Mouse (Mus musculus) cerebellum, adult 2 months (tissue): ENCODE results near the gene Ccdc62. TPM values are rescaled to one million over a fixed set of nuclear protein-coding genes. Genes with fewer than 3 reads are reported as not detected.

Source experiments
- DNase-seq, 2 experiments: peaks; one replicate each; pipeline ENCODE4 v3.0.0; 2021
- H3K27ac ChIP-seq: fragments of 200-500 bp; 2 replicates; pipeline ENCODE4 v1.5.1; 2012; ENCODE audit warnings: low read length, control low read depth, inconsistent platforms; ENCODE audit not compliant: insufficient read depth
- H3K27me3 ChIP-seq: fragments of 200-500 bp; 2 replicates; pipeline ENCODE4 v1.6.1; 2012; ENCODE audit warnings: inconsistent platforms, mild to moderate bottlenecking, low read length, moderate library complexity; ENCODE audit not compliant: control insufficient read depth, insufficient read depth
- H3K4me1 ChIP-seq: fragments of 200-500 bp; 2 replicates; pipeline ENCODE4 v1.6.1; 2011; ENCODE audit warnings: low read length; ENCODE audit not compliant: control insufficient read depth, insufficient read depth
- H3K4me3 ChIP-seq: fragments of 200-500 bp; replicated peaks from 2 replicates; pipeline ENCODE3; 2011; ENCODE audit warnings: mild to moderate bottlenecking, low read depth, low read length, control low read depth; ENCODE audit not compliant: insufficient read depth
- CTCF ChIP-seq: fragments of 200-500 bp; IDR thresholded peaks from 2 replicates; pipeline ENCODE4 v1.5.1; 2011; ENCODE audit warnings: low read depth, mild to moderate bottlenecking, control low read depth, low read length, moderate library complexity, borderline replicate concordance; ENCODE audit not compliant: insufficient read depth
- POLR2A ChIP-seq: fragments of 200-500 bp; IDR thresholded peaks from 2 replicates; pipeline ENCODE4 v1.6.1; 2011; ENCODE audit warnings: low read length, control low read depth, borderline replicate concordance; ENCODE audit not compliant: insufficient read depth
- WGBS: fragments of 180-500 bp; shearing (Covaris S2); methylation state at CpG from one replicate; pipeline ENCODE4 v1.1.7; 2018; 5-methylcytosine and 5-hydroxymethylcytosine counted together
- polyA plus RNA-seq: library from polyadenylated mRNA; depleted of rRNA; stranded (reverse); fragments of >200 nt; gene quantifications from 2 replicates; pipeline ENCODE4 v1.2.3, GENCODE M21; 2012

Gene Ccdc62
- polyA plus RNA-seq, 1 experiment, result 5.8 TPM

GRCm38 (mm10) chr5:124002876-124003275 lies 72.4 kb downstream of the Ccdc62 start:
- H3K4me3 ChIP-seq, result no peak overlapping the region
- 64% methylated on average over 2 of the region's 2 CpGs for WGBS
- peaks cover 48% of the 10 kb centered on the region for H3K4me1 ChIP-seq
- no peaks in the 10 kb centered on the region for H3K27me3 ChIP-seq
- no peak for TF ChIP-seq POLR2A
- TF ChIP-seq CTCF, result no peak
- DNase-seq, result peak in 1 of 2 experiments; percentile 55
- no peak overlapping the region for H3K27ac ChIP-seq

GRCm38 (mm10) chr5:124003375-124003774 lies 72.9 kb downstream of the Ccdc62 start:
- H3K27ac ChIP-seq, result no peak overlapping the region
- WGBS, result 19% methylated on average over 4 of the region's 4 CpGs
- TF ChIP-seq POLR2A (no peak), CTCF (no peak)
- DNase-seq, result no peak
- H3K4me1 ChIP-seq, result peaks cover 44% of the 10 kb centered on the region
- H3K4me3 ChIP-seq, result no peak overlapping the region
- H3K27me3 ChIP-seq, result no peaks in the 10 kb centered on the region

- peak in 1 of 2 experiments; percentile 53 for DNase-seq
- no peak overlapping the region for H3K27ac ChIP-seq
- TF ChIP-seq CTCF (no peak), POLR2A (no peak)
- peaks cover 39% of the 10 kb centered on the region for H3K4me1 ChIP-seq
- WGBS, result 53% methylated on average over 17 of the region's 17 CpGs
- H3K27me3 ChIP-seq, result no peaks in the 10 kb centered on the region
- no peak overlapping the region for H3K4me3 ChIP-seq
Measured at GRCm38 (mm10) chr5:124004356-124005150, 74.1 kb downstream of the Ccdc62 start.

- 52% methylated on average over 15 of the region's 15 CpGs for WGBS
- Histone ChIP-seq H3K4me3 (no peak overlapping the region), H3K27ac (no peak overlapping the region)
Measured at GRCm38 (mm10) chr5:124005151-124005500, 74.6 kb downstream of the Ccdc62 start.

GRCm38 (mm10) chr5:124005591-124005990 lies 75.1 kb downstream of the Ccdc62 start:
- TF ChIP-seq CTCF (no peak), POLR2A (no peak)
- WGBS, result 46% methylated on average over 11 of the region's 11 CpGs

More at GRCm38 (mm10) chr5:124005151-124005500, 74.6 kb downstream of the Ccdc62 start:
- DNase-seq, result no peak
- Histone ChIP-seq H3K4me1 (peaks cover 39% of the 10 kb centered on the region), H3K27me3 (no peaks in the 10 kb centered on the region)
- TF ChIP-seq POLR2A, result no peak
- no peak for TF ChIP-seq CTCF

GRCm38 (mm10) chr5:124006082-124006873 lies 75.8 kb downstream of the Ccdc62 start:
- DNase-seq, result no peak
- Histone ChIP-seq H3K4me1 (peaks cover 41% of the 10 kb centered on the region), H3K27me3 (no peaks in the 10 kb centered on the region)

More at GRCm38 (mm10) chr5:124005591-124005990, 75.1 kb downstream of the Ccdc62 start:
- Histone ChIP-seq H3K27me3 (no peaks in the 10 kb centered on the region), H3K27ac (no peak overlapping the region), H3K4me3 (no peak overlapping the region), H3K4me1 (peaks cover 39% of the 10 kb centered on the region)
- DNase-seq, result no peak

GRCm38 (mm10) chr5:124006891-124007491 lies 76.5 kb downstream of the Ccdc62 start:
- peak; percentile 93 to 97 for DNase-seq
- peak overlapping the region; percentile 64 for H3K27ac ChIP-seq
- 7% methylated on average over 17 of the region's 17 CpGs for WGBS
- H3K4me1 ChIP-seq, result peaks cover 48% of the 10 kb centered on the region
- H3K27me3 ChIP-seq, result no peaks in the 10 kb centered on the region
- TF ChIP-seq POLR2A (no peak), CTCF (peak; percentile 8; the same call in 1 of the 2 replicates)
- no peak overlapping the region for H3K4me3 ChIP-seq

More at GRCm38 (mm10) chr5:124006082-124006873, 75.8 kb downstream of the Ccdc62 start:
- H3K4me3 ChIP-seq, result no peak overlapping the region
- TF ChIP-seq CTCF (no peak), POLR2A (no peak)
- peak overlapping the region; percentile 64 for H3K27ac ChIP-seq
- 22% methylated on average over 26 of the region's 26 CpGs for WGBS

GRCm38 (mm10) chr5:124010077-124010476 lies 79.6 kb downstream of the Ccdc62 start:
- peaks cover 60% of the 10 kb centered on the region for H3K4me1 ChIP-seq
- H3K27me3 ChIP-seq, result no peaks in the 10 kb centered on the region
- DNase-seq, result no peak
- no peak overlapping the region for H3K27ac ChIP-seq
- 83% methylated on average over 8 of the region's 8 CpGs for WGBS
- H3K4me3 ChIP-seq, result no peak overlapping the region
- TF ChIP-seq POLR2A, result no peak
- TF ChIP-seq CTCF, result no peak
